14 mouse cellular contexts compared by ENCODE assay signal in the genomic region with DNA sequence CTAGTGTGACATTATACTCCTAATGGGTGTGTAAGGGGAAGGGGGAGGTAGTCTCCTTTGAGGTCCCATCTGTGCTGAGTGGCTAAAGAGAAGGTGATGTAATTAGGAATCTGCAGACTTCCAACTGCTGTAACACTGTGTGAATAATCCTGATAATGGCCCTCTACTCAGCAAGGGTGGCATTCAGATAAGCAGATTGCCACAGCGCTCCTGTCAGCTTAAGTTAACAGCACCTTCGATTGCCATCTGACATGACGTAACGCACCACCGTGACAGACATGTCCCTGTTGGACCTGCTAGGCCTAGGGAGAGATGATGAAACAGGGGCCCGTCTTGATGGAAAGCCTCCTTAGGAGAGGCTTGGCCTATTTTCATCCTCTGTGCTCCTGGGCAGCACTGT. TPM values are rescaled to one million over a fixed set of nuclear protein-coding genes. Genes with fewer than 3 reads are reported as not detected.
DNase-seq lines count a peak whose midpoint lies in the region; ATAC-seq and TF ChIP-seq lines count a peak whose summit lies in the region.
"Had no signal": no experiment of that assay in that cellular context is flagged by ENCODE, and none has a peak within 500 bp of the region (broad histone marks: within the 10 kb centered on the region; RNA-seq: fewer than 3 reads in every experiment).

No protein-coding gene starts in this region.

- no peak for TF ChIP-seq RAD21 in MEL (IDR thresholded peaks at IDR 0.05; ENCODE audit: low read depth, low read length)

- TF ChIP-seq POLR2A in MEL (IDR thresholded peaks at IDR 0.05; ENCODE audit: control insufficient read depth in 1 of 2, insufficient read depth in 1 of 2, low read depth in 1 of 2, low read length in 2 of 2, poor library complexity in 1 of 2) = no peak

- H3K36me3 ChIP-seq in embryonic facial prominence, embryonic 15.5 days = no peaks in the 10 kb centered on the region
- no peaks in the 10 kb centered on the region for H3K36me3 ChIP-seq in embryonic facial prominence, embryonic 10.5 days (replicated peaks)
- H3K36me3 ChIP-seq in MEL (ENCODE audit: control insufficient read depth in 1 of 2, insufficient read depth in 2 of 2, low read length in 2 of 2) = peaks cover 0 to 7% of the 10 kb centered on the region in 2 experiments; a peak in 2 of 4 replicates

- H3K4me2 ChIP-seq in embryonic facial prominence, embryonic 15.5 days (replicated peaks) = no peak overlapping the region

- ATAC-seq in embryonic facial prominence, embryonic 15.5 days (ENCODE audit: insufficient number of reproducible peaks, low FRiP score, low TSS enrichment, low read depth) = 0 out of 2 replicates have a peak, but pooled peaks have one; percentile 13
- peak; percentile 90 for ATAC-seq in megakaryocyte-erythroid progenitor cell, adult 5-6 weeks (replicated peaks; ENCODE audit: low FRiP score, low TSS enrichment, poor library complexity, severe bottlenecking)
- ATAC-seq in CD4-positive, CD25-positive, alpha-beta regulatory T cell, adult 4 months = no peak
- ATAC-seq: forebrain, embryonic 14.5 days; inflammation-experienced regulatory T-cells, adult 6 months had no signal

- H3K9ac ChIP-seq in embryonic facial prominence, embryonic 15.5 days = no peak overlapping the region
- no peak overlapping the region for H3K9ac ChIP-seq in MEL (ENCODE audit: control insufficient read depth, low read depth, low read length, poor library complexity, severe bottlenecking)

- DNase-seq in embryonic facial prominence, embryonic 10.5 days (ENCODE audit: low spot score) = no peak
- DNase-seq in MEL (ENCODE audit: low read depth, low spot score) (peak; percentile 74), liver (peak; percentile 78)
- no peak for DNase-seq in left cerebral cortex, postnatal 14 days (ENCODE audit: low spot score in 2 of 2)
- no peak for DNase-seq in heart, adult 8-10 months (ENCODE audit: low spot score)
- DNase-seq: cerebellum, adult 11 months; gastrocnemius, postnatal 36 days; heart, postnatal 14 days had no signal

- H3K27ac ChIP-seq in embryonic facial prominence, embryonic 15.5 days (replicated peaks) = no peak overlapping the region; the same call in 1 of the 2 replicates
- no peak overlapping the region; the same call in 1 of the 2 replicates for H3K27ac ChIP-seq in embryonic facial prominence, embryonic 10.5 days (replicated peaks)
- H3K27ac ChIP-seq in MEL (ENCODE audit: control insufficient read depth, low read depth, low read length) = no peak overlapping the region; the same call in 1 of the 2 replicates

- intact Hi-C loops in left cerebral cortex, postnatal 14 days (cut with DNase I) = loop anchor here (10.0 kb wide), 2 partner anchors 134 to 194 kb away; a partner anchor contains a TSS

- TF ChIP-seq CTCF in MEL (IDR thresholded peaks at IDR 0.05 in 2 of 3, conservative IDR thresholded peaks at IDR 0.05 in 1 of 3; ENCODE audit: control insufficient read depth in 1 of 3, insufficient read depth in 1 of 3, low read depth in 2 of 3, low read length in 3 of 3, poor library complexity in 1 of 3, severe bottlenecking in 1 of 3) = no peak

- H3K79me2 ChIP-seq in MEL (ENCODE audit: control insufficient read depth, insufficient read depth, low read length, poor library complexity) = no peaks in the 10 kb centered on the region

- H3K9me3 ChIP-seq in embryonic facial prominence, embryonic 15.5 days (replicated peaks) = no peaks in the 10 kb centered on the region
- H3K9me3 ChIP-seq in embryonic facial prominence, embryonic 10.5 days = no peaks in the 10 kb centered on the region
- no peaks in the 10 kb centered on the region for H3K9me3 ChIP-seq in MEL (replicated peaks; ENCODE audit: insufficient read depth, low read length)

- 76% methylated on average over 6 of the region's 6 CpGs for WGBS in embryonic facial prominence, embryonic 15.5 days
- WGBS in embryonic facial prominence, embryonic 10.5 days = 89% methylated on average over 6 of the region's 6 CpGs

- H3K4me1 ChIP-seq in embryonic facial prominence, embryonic 15.5 days = peaks cover 12% of the 10 kb centered on the region; the same call in 1 of the 2 replicates
- peaks cover 26% of the 10 kb centered on the region for H3K4me1 ChIP-seq in embryonic facial prominence, embryonic 10.5 days
- H3K4me1 ChIP-seq in MEL (ENCODE audit: control insufficient read depth in 1 of 2, insufficient read depth in 2 of 2, low read length in 2 of 2) = peaks cover 6 to 13% of the 10 kb centered on the region in 2 experiments

- H3K27me3 ChIP-seq in embryonic facial prominence, embryonic 15.5 days = no peaks in the 10 kb centered on the region
- H3K27me3 ChIP-seq in embryonic facial prominence, embryonic 10.5 days (replicated peaks; ENCODE audit: low read depth, poor library complexity, severe bottlenecking) = peaks cover 45% of the 10 kb centered on the region
- no peaks in the 10 kb centered on the region for H3K27me3 ChIP-seq in MEL (ENCODE audit: control insufficient read depth in 1 of 2, insufficient read depth in 2 of 2, low read length in 2 of 2)

- no peak overlapping the region for H3K4me3 ChIP-seq in embryonic facial prominence, embryonic 15.5 days (replicated peaks)
- no peak overlapping the region for H3K4me3 ChIP-seq in embryonic facial prominence, embryonic 10.5 days
- no peak overlapping the region for H3K4me3 ChIP-seq in MEL (ENCODE audit: control insufficient read depth in 1 of 2, insufficient read depth in 1 of 2, low read depth in 2 of 2, low read length in 2 of 2)

- peak; percentile 80 to 90 for TF ChIP-seq EP300 in MEL (IDR thresholded peaks at IDR 0.05; ENCODE audit: low read depth in 1 of 2, low read length in 2 of 2)

TF ChIP-seq in MEL, 35 proteins besides CTCF, POLR2A, EP300 and RAD21 (continues in another document):
- TF ChIP-seq CHD1 (IDR thresholded peaks at IDR 0.05; ENCODE audit: low read depth, low read length) (no peak), TAL1 (IDR thresholded peaks at IDR 0.05; ENCODE audit: low read length) (peak; percentile 78), RCOR1 (IDR thresholded peaks at IDR 0.05; ENCODE audit: low read depth, low read length) (peak; percentile 55; the same call in 1 of the 2 replicates), SMC3 (IDR thresholded peaks at IDR 0.05; ENCODE audit: low read depth, low read length) (no peak), MXI1 (IDR thresholded peaks at IDR 0.05; ENCODE audit: low read depth, low read length) (peak; percentile 18; the same call in 1 of the 2 replicates), MAX (IDR thresholded peaks at IDR 0.05; ENCODE audit: low read length) (no peak), CHD2 (IDR thresholded peaks at IDR 0.05; ENCODE audit: low read length) (no peak), MEF2A (IDR thresholded peaks at IDR 0.05; ENCODE audit: extremely low read depth, insufficient replicate concordance, low read depth, low read length, poor library complexity, severe bottlenecking) (no peak), TCF12 (IDR thresholded peaks at IDR 0.05; ENCODE audit: low read depth, low read length) (peak; percentile 96), E2F4 (IDR thresholded peaks at IDR 0.05; ENCODE audit: borderline replicate concordance, low read depth, low read length) (no peak), ZKSCAN1 (IDR thresholded peaks at IDR 0.05; ENCODE audit: low read depth, low read length) (no peak), GABPA (IDR thresholded peaks at IDR 0.05; ENCODE audit: low read depth, low read length) (no peak), HCFC1 (IDR thresholded peaks at IDR 0.05; ENCODE audit: low read depth, low read length) (no peak), BHLHE40 (IDR thresholded peaks at IDR 0.05; ENCODE audit: borderline replicate concordance, low read depth, low read length) (no peak), GATA1 (IDR thresholded peaks at IDR 0.05; ENCODE audit: low read depth, low read length) (peak; percentile 84), POLR2AphosphoS5 (IDR thresholded peaks at IDR 0.05; ENCODE audit: borderline replicate concordance, low read depth, low read length) (no peak), MAFK (IDR thresholded peaks at IDR 0.05; ENCODE audit: borderline replicate concordance, low read depth, low read length) (no peak; the same call in 1 of the 2 replicates), ETS1 (IDR thresholded peaks at IDR 0.05; ENCODE audit: low read depth, low read length) (peak; percentile 99), NELFE (IDR thresholded peaks at IDR 0.05; ENCODE audit: low read depth, low read length) (no peak), MYC (IDR thresholded peaks at IDR 0.05; ENCODE audit: low read depth, low read length) (no peak), UBTF (IDR thresholded peaks at IDR 0.05; ENCODE audit: borderline replicate concordance, insufficient read depth, low read depth, low read length) (no peak), MYB (IDR thresholded peaks at IDR 0.05; ENCODE audit: low read depth, low read length) (peak; percentile 39; the same call in 1 of the 2 replicates), ZC3H11A (IDR thresholded peaks at IDR 0.05; ENCODE audit: low read depth, low read length) (no peak), NRF1 (IDR thresholded peaks at IDR 0.05; ENCODE audit: insufficient read depth, low read depth, low read length, poor library complexity, severe bottlenecking) (no peak), KAT2A (conservative IDR thresholded peaks at IDR 0.05; ENCODE audit: low read depth, low read length) (no peak; the same call in 1 of the 2 replicates), POLR2AphosphoS2 (IDR thresholded peaks at IDR 0.05; ENCODE audit: low read length) (no peak), ELF1 (IDR thresholded peaks at IDR 0.05; ENCODE audit: low read depth, low read length) (no peak), MAZ (IDR thresholded peaks at IDR 0.05; ENCODE audit: low read depth, low read length) (no peak), SIN3A (IDR thresholded peaks at IDR 0.05; ENCODE audit: low read length) (no peak), ZMIZ1 (IDR thresholded peaks at IDR 0.05; ENCODE audit: low read depth, low read length) (no peak)

RNA-seq across cellular contexts. Expression of a gene that starts 43.6 kb away (rescaled TPM):
- polyA plus RNA-seq in embryonic facial prominence, embryonic 15.5 days (2015; fragmentation: Nextera tagmentation; extraction: Ambion mirVana) = 29.5 and 31.0 TPM in 2 replicates
- polyA plus RNA-seq in embryonic facial prominence, embryonic 10.5 days (2016; fragmentation: Nextera tagmentation; extraction: Ambion mirVana) = 31.0 and 31.3 TPM in 2 replicates
- 1.7 and 2.8 TPM in 2 replicates for total RNA-seq in MEL (2012; rRNA removed)
- 1 to 10 TPM in 1 of 2 experiments, not detected in 1; 4.4 TPM for polyA plus RNA-seq in MEL (2012; ENCODE audit: insufficient read depth in 1 of 2, insufficient read length in 2 of 2, low read depth in 1 of 2, low replicate concordance in 2 of 2, missing spikeins in 1 of 2)
- 9.3 and 12.1 TPM in 2 replicates for total RNA-seq in megakaryocyte-erythroid progenitor cell, adult 5-6 weeks (2014; fragmentation: Nextera tagmentation)
- 4.9 and 6.1 TPM in 2 replicates for total RNA-seq in megakaryocyte-erythroid progenitor cell, adult 5-6 weeks (2017)
- 1 to 10 TPM; 3.9 to 4.0 TPM for polyA plus RNA-seq in CD4-positive, CD25-positive, alpha-beta regulatory T cell, adult 4 months (2017; shearing (Covaris generic))
- 100 to 1,000 TPM; 190 to 200 TPM for total RNA-seq in left cerebral cortex, postnatal 14 days (2021)
- 1 to 10 TPM; 4.9 to 8.2 (median 6.7) TPM for total RNA-seq in heart, adult 8-10 months (2022)
- total RNA-seq: monocyte, adult 5-6 weeks had no signal

Comparison
In these comparisons a context has a peak if more than half of its experiments do, and no peak if none do; other contexts are left out.
1. DNase-seq: peak in MEL (single experiment) and liver (single experiment); none in embryonic facial prominence, embryonic 10.5 days (single experiment), left cerebral cortex, postnatal 14 days (0 of 2) and heart, adult 8-10 months (single experiment).
2. RNA of a gene that starts 43.6 kb away (total RNA-seq): 190 to 200 TPM in left cerebral cortex, postnatal 14 days; 4.9 to 12.1 TPM in megakaryocyte-erythroid progenitor cell, adult 5-6 weeks, 4.9 to 8.2 TPM in heart, adult 8-10 months and 1.7 to 2.8 TPM in MEL; every median in the first group is over 10 times any median in the second.